Mouse (Mus musculus) limb, embryonic 14.5 days (tissue): ENCODE data around the gene Tmco4. TPM values are rescaled to one million over a fixed set of nuclear protein-coding genes. Genes with fewer than 3 reads are reported as not detected.
A peak's percentile ranks its signal among the peaks of the same experiment; 100 is the strongest.

ENCODE experiments used
- ATAC-seq: fragments of 200-750 bp; cut with Nextera tagmentation; 2 replicates; pipeline ENCODE4 v1.8.0; 2017; ENCODE audit warnings: low read depth, moderate number of reproducible peaks, moderate TSS enrichment; ENCODE audit not compliant: low FRiP score
- DNase-seq: peaks from one replicate; pipeline ENCODE4 v3.0.0-alpha.2; 2015; ENCODE audit warnings: low spot score
- H3K27ac ChIP-seq: fragments of 300-500 bp; sonication (generic); replicated peaks from 2 replicates; pipeline ENCODE4 v1.5.1; 2014; ENCODE audit warnings: low read depth, mild to moderate bottlenecking, low read length, moderate library complexity, mixed read lengths
- H3K27me3 ChIP-seq: fragments of 300-500 bp; sonication (generic); 2 replicates; pipeline ENCODE4 v1.6.1; 2014; ENCODE audit warnings: low read length, mixed read lengths; ENCODE audit not compliant: control insufficient read depth, insufficient read depth
- H3K36me3 ChIP-seq: fragments of 300-500 bp; sonication (generic); 2 replicates; pipeline ENCODE4 v1.6.1; 2014; ENCODE audit warnings: mild to moderate bottlenecking, low read length, moderate library complexity, mixed read lengths; ENCODE audit not compliant: control insufficient read depth, insufficient read depth
- H3K4me1 ChIP-seq: fragments of 300-500 bp; sonication (generic); 2 replicates; pipeline ENCODE4 v1.6.1; 2014; ENCODE audit warnings: antibody characterized with exemption, low read length, mixed read lengths; ENCODE audit not compliant: control insufficient read depth, insufficient read depth
- H3K4me2 ChIP-seq: fragments of 300-500 bp; sonication (generic); replicated peaks from 2 replicates; pipeline ENCODE4 v1.6.1; 2014; ENCODE audit warnings: low read depth, mild to moderate bottlenecking, low read length, moderate library complexity; ENCODE audit not compliant: severe bottlenecking
- H3K4me3 ChIP-seq: fragments of 300-500 bp; sonication (generic); replicated peaks from 2 replicates; pipeline ENCODE4 v1.5.1; 2014; ENCODE audit warnings: low read length
- H3K9ac ChIP-seq: fragments of 300-500 bp; sonication (generic); 2 replicates; pipeline ENCODE4 v1.6.1; 2014; ENCODE audit warnings: mild to moderate bottlenecking, low read depth, low read length, moderate library complexity; ENCODE audit not compliant: severe bottlenecking
- H3K9me3 ChIP-seq: fragments of 300-500 bp; sonication (generic); 2 replicates; pipeline ENCODE4 v1.6.1; 2016; ENCODE audit warnings: low read length; ENCODE audit not compliant: control insufficient read depth
- POLR2A ChIP-seq: fragments of 200-500 bp; IDR thresholded peaks from 2 replicates; pipeline ENCODE4 v1.8.0; 2012; ENCODE audit warnings: inconsistent platforms, mild to moderate bottlenecking, moderate library complexity, borderline replicate concordance; ENCODE audit not compliant: insufficient read depth, insufficient read length; ENCODE audit errors: extremely low read depth
- WGBS: fragments of 180-500 bp; shearing (Covaris S2); extraction: QIAGEN DNeasy Blood & Tissue Kit; methylation state at CpG from one replicate; pipeline ENCODE4 v1.1.7; 2014; 5-methylcytosine and 5-hydroxymethylcytosine counted together
- polyA plus RNA-seq, 2 experiments: library from polyadenylated mRNA; depleted of rRNA in 1 of 2; stranded (reverse) in 1 of 2; unstranded in 1 of 2; fragments of >200 nt; fragmentation: Nextera tagmentation in 1 of 2; extraction: Ambion mirVana in 1 of 2; gene quantifications; 2 replicates each; pipeline versions ENCODE4 v1.2.1 to v1.2.3; 2012 to 2014

Tmco4 gene
- polyA plus RNA-seq, 2 experiments: 4.2 to 4.7 TPM

DNA sequence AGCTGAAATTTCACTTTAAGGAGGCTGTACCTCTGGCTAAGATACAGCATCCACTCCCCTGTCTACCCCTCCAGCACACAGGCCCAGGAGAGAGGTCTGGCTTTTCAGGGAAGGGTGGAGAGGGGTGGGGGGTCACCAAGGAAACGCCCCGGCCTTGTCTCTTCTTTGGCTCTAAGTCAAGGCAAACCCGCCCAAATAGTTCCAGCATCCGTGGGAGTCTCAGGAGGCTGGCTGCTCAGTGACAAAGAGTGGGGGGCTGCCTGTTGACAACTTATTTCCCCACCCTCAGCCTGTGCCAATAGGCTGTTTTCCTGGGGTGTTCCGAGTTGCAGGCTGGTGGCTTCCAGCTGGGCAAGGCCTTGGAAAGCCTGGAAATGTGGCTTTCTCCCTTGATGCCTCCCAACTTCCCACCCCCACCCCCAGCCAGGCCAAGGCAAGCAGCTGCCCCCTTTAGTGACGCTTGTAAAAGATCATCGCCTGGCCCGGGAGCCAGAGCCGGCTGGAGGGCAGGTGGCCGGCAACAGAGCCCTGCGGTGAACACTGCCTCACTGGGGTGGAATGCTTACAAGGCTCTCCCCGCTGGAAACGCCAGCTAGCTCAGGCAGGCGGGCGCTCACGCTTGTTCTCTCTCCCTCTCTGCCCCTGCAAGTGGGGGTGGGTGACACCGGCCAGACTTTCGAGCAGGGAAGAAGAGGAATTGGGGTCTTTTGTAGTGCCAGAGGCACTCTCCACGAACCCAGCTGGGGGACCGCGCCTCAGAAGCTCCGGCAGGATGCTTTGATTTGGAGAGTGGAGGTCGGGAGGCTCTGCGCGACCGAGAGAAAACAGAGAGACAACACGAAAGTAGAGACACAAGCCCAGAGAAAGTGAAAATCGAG is 119.0 kb downstream of the Tmco4 start:
- peak overlapping the region; percentile 87 for H3K4me2 ChIP-seq
- H3K4me3 ChIP-seq: peak overlapping the region; percentile 74
- WGBS: 3% methylated on average over 28 of the region's 28 CpGs
- H3K36me3 ChIP-seq: peaks cover 12% of the 10 kb centered on the region; the same call in 1 of the 2 replicates
- H3K27ac ChIP-seq: peak overlapping the region; percentile 81
- H3K9me3 ChIP-seq: peaks cover 4% of the 10 kb centered on the region; the same call in 1 of the 2 replicates
- H3K9ac ChIP-seq: peak overlapping the region; percentile 87
- no peak for TF ChIP-seq POLR2A
- H3K27me3 ChIP-seq: 0 out of 2 replicates have a peak, but pooled peaks cover 3% of the 10 kb centered on the region
- DNase-seq (peak; percentile 66), ATAC-seq (peak; percentile 74)
- peaks cover 25% of the 10 kb centered on the region for H3K4me1 ChIP-seq

DNA sequence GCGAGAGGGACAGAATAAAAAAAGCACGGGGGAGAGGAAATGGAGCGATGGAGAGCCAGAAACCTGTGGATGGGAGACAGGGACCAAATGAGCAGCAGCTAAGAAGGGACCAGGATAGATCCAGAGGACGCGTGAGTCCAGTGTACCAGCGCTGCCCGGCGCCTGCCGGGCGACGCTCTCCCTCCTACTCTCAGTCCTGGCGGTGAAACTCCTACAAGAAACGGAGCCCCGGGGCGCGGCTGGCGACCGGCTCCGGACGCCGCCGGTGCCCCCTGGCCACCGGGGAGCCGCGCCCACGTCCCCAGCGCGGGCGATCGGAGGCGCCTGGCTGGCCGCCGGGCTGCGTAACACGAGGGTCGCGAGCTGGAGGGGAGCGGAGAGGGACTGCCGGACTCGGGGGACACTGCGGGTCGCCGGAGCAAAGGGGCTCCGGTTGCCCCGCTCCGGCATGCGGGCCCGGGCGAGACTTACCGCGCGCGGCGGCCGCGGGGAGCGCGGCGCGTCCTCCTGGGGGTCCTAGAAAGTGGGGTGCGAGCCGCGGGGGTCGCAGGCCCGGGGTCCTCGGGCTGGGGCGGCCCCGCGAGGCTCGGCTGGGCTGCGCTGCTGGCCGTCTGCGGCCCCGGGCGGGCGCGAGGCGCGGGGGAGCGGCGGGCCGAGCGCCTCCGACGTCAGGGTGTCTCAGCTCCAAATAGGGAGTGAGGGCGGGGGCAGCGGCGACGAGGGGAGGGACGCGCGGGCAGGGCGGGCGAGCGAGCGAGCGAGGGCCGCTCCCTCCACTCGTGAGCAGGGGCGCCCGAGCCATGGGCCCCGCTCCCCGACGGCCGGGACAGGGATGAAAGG is 119.9 kb downstream of the Tmco4 start, which contains the start of gene Nbl1:
Nbl1 (minus strand) TSS at position 638 of the 840 bp plus-strand sequence.
- peaks cover 25% of the 10 kb centered on the region for H3K4me1 ChIP-seq
- 0 out of 2 replicates have a peak, but pooled peaks have one; percentile 39 for TF ChIP-seq POLR2A
- H3K4me2 ChIP-seq: peak within 1 kb of the TSS; percentile 87
- DNase-seq (peak; percentile 39), ATAC-seq (peak; percentile 55)
- peak within 1 kb of the TSS; percentile 81 for H3K27ac ChIP-seq
- peak within 1 kb of the TSS; percentile 74 for H3K4me3 ChIP-seq
- 0 out of 2 replicates have a peak, but pooled peaks cover 3% of the 10 kb centered on the region for H3K27me3 ChIP-seq
- WGBS: under 1% methylated on average over 65 of the region's 105 CpGs
- H3K9ac ChIP-seq: peak within 1 kb of the TSS; percentile 87
- peaks cover 12% of the 10 kb centered on the region; the same call in 1 of the 2 replicates for H3K36me3 ChIP-seq
- H3K9me3 ChIP-seq: peaks cover 4% of the 10 kb centered on the region; the same call in 1 of the 2 replicates

DNA sequence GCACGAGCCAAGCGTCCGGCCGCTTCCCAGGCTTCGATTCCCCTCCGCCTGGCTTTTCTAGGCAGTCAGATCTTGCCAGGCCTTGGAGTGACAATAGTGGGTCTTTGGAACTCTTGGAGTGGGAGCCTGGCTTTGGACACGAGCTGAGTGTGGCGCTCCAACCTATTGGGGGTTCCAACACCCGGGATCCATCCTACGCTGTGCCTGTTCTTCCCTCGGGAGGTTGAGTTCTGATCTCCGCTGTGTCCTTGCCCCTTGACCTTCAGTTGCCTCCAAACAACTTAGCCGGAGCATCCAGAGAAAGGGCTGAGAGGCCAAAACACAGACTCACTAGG is 120.5 kb downstream of the Tmco4 start:
- Histone ChIP-seq H3K9ac (peak overlapping the region; percentile 87), H3K9me3 (peaks cover 4% of the 10 kb centered on the region; the same call in 1 of the 2 replicates), H3K4me2 (peak overlapping the region; percentile 87), H3K4me3 (peak overlapping the region; percentile 74), H3K4me1 (peaks cover 25% of the 10 kb centered on the region), H3K27ac (peak overlapping the region; percentile 81), H3K27me3 (0 out of 2 replicates have a peak, but pooled peaks cover 3% of the 10 kb centered on the region), H3K36me3 (peaks cover 12% of the 10 kb centered on the region; the same call in 1 of the 2 replicates)
- 0 out of 2 replicates have a peak, but pooled peaks have one; percentile 1 for TF ChIP-seq POLR2A
- no peak; the same call in 1 of the 2 replicates for ATAC-seq
- WGBS: 23% methylated on average over 13 of the region's 13 CpGs
- DNase-seq: no peak

DNA sequence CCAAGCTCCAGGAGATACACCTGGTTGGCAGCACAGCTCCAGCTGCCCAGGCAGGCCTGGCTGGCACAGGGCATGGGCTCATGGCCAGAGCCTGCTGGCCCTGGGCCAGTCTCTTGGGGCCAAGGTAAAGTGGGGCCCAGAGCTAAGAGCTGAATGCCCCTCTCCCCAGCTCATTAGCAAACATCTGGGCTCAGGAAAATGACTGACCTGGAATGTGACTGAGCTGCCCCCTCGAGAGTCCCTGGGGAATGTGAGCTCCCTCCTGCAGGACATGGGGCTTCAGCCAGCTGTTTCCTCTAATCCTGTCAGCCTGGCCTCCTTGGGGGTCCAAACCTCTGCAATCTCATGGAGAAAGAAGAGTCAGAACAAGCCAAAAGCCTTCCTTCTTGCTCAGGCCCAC is 122.7 kb downstream of the Tmco4 start:
- Histone ChIP-seq H3K9ac (no peak overlapping the region), H3K4me1 (peaks cover 20% of the 10 kb centered on the region), H3K9me3 (peaks cover 4% of the 10 kb centered on the region; the same call in 1 of the 2 replicates), H3K36me3 (peaks cover 7% of the 10 kb centered on the region; the same call in 1 of the 2 replicates), H3K27me3 (0 out of 2 replicates have a peak, but pooled peaks cover 3% of the 10 kb centered on the region), H3K4me2 (no peak overlapping the region), H3K27ac (no peak overlapping the region), H3K4me3 (no peak overlapping the region)
- no peak for ATAC-seq
- WGBS: 10% methylated on average over 1 of the region's 1 CpGs
- no peak for TF ChIP-seq POLR2A
- no peak for DNase-seq
